Mouse (Mus musculus) megakaryocyte, embryonic 14.5 days (primary cell): ENCODE measurements around the gene Trp53rkb. TPM values are rescaled to one million over a fixed set of nuclear protein-coding genes. Genes with fewer than 3 reads are reported as not detected.

Experiments used
- H3K27me3 ChIP-seq: replicated peaks from 2 replicates; pipeline ENCODE3; 2012; ENCODE audit warnings: inconsistent platforms
- H3K36me3 ChIP-seq: replicated peaks from 2 replicates; pipeline ENCODE3; 2012; ENCODE audit warnings: low read length, inconsistent platforms, mixed read lengths
- H3K4me1 ChIP-seq: 2 replicates; pipeline ENCODE4 v1.6.1; 2012; ENCODE audit warnings: inconsistent platforms
- H3K4me3 ChIP-seq: replicated peaks from 2 replicates; pipeline ENCODE3; 2012; ENCODE audit warnings: moderate library complexity, mild to moderate bottlenecking, inconsistent platforms
- H3K9me3 ChIP-seq: 2 replicates; pipeline ENCODE4 v1.6.1; 2012; ENCODE audit warnings: inconsistent platforms
- FLI1 ChIP-seq: IDR thresholded peaks from 2 replicates; pipeline ENCODE4 v1.6.1; 2012; ENCODE audit warnings: low read length, inconsistent platforms, mixed read lengths
- GATA1 ChIP-seq: IDR thresholded peaks from 3 replicates; pipeline ENCODE4 v1.6.1; 2012; ENCODE audit warnings: mixed read lengths, low read length, inconsistent platforms, borderline replicate concordance
- polyA plus RNA-seq: library from polyadenylated mRNA; stranded (reverse); fragments of >175 nt; gene quantifications from 2 replicates; pipeline ENCODE4 v1.2.3, GENCODE M21; 2012; ENCODE audit warnings: low replicate concordance; ENCODE audit not compliant: insufficient read depth

Trp53rkb gene
- polyA plus RNA-seq, 1 experiment = 1.8 TPM

DNA sequence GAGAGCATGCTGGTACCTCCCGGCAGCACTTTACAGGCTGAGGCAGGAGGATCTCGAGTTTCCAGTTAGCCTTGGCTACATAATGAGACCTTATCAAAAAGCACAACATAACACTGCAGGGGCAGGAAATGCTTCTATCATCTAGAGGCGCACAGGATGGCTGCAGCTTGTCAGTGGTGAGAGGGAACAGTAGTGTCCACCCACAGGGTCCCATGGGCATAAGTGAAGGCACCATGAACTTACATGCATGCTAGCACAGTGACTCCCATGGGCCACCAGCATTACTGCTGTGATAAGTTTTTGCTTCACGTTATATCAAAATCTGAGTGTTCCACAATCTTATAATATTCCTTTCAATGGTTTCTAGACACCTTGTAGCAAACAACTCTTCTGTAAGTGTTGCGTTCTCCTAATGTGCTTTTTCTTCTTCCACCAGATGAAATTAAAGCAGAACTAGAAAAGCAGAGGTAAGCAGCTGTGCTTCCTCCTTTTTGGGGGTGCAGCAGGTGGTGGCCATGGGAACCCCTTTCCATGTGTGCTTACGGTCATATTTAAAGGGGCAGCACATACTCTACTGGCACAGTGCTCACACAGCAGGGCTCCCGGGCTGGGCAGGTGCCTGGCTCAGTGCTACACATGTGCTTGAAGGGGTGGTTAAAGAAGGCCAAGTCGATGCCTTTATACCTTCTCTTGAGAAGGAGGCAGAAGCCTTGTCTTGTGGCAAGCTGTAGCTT lies 34.3 kb downstream of the Trp53rkb start:
- TF ChIP-seq FLI1 (no peak), GATA1 (no peak)

DNA sequence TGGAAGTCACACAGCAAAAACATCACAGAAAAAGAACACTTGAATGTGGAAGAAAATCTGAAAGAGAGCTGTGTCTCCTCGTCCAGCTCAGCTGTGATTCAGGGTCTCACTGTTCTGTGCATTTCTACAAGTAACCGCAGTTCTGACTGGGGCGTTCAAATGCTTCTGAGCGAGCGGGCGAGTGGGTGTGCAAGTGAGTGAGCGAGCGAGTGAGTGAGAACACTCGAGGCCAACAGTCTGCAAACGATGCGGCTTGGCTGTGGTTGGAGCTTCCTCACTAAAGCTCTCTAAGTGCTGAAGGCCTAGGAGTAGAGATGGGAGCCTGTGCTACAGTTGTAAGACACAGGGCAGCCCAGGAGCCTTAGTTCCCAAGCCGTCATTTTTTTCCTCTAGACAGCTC lies 36.0 kb downstream of the Trp53rkb start:
- no peaks in the 10 kb centered on the region for H3K9me3 ChIP-seq
- no peaks in the 10 kb centered on the region for H3K27me3 ChIP-seq
- no peak overlapping the region for H3K4me3 ChIP-seq
- peaks cover 34% of the 10 kb centered on the region for H3K4me1 ChIP-seq
- peaks cover 59% of the 10 kb centered on the region for H3K36me3 ChIP-seq
- no peak for TF ChIP-seq FLI1
- no peak for TF ChIP-seq GATA1

More for the DNA sequence above, 34.3 kb downstream of the Trp53rkb start:
- H3K36me3 ChIP-seq = peaks cover 47% of the 10 kb centered on the region
- H3K4me3 ChIP-seq = no peak overlapping the region
- peaks cover 48% of the 10 kb centered on the region for H3K4me1 ChIP-seq
- no peaks in the 10 kb centered on the region for H3K9me3 ChIP-seq
- H3K27me3 ChIP-seq = no peaks in the 10 kb centered on the region

DNA sequence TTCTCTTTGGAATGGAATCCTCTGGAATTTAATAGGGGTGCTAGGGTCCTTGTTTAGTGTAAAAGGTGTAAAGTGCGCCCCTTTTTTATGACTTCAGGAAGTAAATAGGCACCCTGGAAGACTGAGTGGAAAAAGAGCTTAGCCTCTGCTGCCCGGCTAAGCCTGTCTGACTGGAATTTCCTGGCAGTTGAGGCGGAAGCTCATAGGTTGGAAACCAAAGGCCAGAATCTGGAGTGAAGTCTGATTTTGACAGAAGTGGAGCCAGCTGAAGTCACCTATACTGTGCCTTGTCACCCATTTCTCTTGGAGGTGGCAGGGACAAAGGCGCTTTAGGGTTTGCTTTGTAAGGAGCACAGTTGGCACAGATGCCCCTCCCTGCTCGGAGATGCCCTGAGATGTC lies 38.0 kb downstream of the Trp53rkb start:
- Histone ChIP-seq H3K27me3 (no peaks in the 10 kb centered on the region), H3K36me3 (peaks cover 76% of the 10 kb centered on the region)
- TF ChIP-seq GATA1 (no peak), FLI1 (no peak)

DNA sequence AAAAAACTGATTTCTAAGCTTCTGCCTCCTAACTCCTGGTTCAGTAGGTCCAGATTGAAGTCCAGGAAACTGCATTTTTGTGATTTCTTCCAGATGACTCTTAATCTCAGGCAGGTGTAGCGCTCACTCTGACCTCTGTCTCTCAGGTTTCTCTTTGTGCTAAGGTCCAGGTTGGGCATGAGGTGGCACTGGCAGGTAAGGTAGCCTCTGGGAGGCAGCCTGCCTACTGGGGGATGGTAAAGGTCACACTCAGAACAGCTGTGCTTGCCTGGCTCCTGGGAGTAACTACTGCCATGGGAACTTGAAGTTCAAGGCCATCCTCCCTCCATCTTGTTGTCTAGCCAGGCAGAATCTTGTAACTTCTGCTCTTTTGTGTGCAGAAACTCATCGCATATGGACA lies 41.8 kb downstream of the Trp53rkb start:
- peaks cover 17% of the 10 kb centered on the region for H3K4me1 ChIP-seq
- peaks cover 81% of the 10 kb centered on the region for H3K36me3 ChIP-seq
- H3K9me3 ChIP-seq = no peaks in the 10 kb centered on the region
- H3K4me3 ChIP-seq = no peak overlapping the region
- no peaks in the 10 kb centered on the region for H3K27me3 ChIP-seq
- no peak for TF ChIP-seq FLI1
- no peak for TF ChIP-seq GATA1

More for the DNA sequence above, 38.0 kb downstream of the Trp53rkb start:
- no peak overlapping the region for H3K4me3 ChIP-seq
- H3K9me3 ChIP-seq = no peaks in the 10 kb centered on the region
- peaks cover 34% of the 10 kb centered on the region for H3K4me1 ChIP-seq

DNA sequence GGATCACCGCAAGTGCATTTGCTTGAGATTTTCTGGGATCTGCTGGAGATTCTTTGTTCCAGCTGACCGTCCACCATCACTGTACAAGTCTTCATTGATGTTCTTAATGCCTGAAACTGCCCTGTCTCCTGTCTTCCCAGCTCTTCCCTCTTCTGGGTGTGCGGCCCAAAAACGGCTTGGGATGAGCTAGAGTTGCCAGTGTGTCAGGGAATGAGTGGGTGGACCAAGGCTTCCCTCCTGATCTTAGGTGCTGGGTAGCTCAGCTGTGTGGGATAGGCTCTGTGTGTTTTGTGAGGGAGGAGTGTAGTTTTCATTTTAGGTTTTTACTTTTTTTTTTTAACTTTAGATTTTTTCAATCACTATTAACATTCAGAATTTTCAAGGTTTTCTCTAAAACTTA lies 42.5 kb downstream of the Trp53rkb start:
- peaks cover 17% of the 10 kb centered on the region for H3K4me1 ChIP-seq
- TF ChIP-seq FLI1 = no peak
- TF ChIP-seq GATA1 = no peak
- no peaks in the 10 kb centered on the region for H3K27me3 ChIP-seq
- peaks cover 80% of the 10 kb centered on the region for H3K36me3 ChIP-seq
- no peak overlapping the region for H3K4me3 ChIP-seq
- no peaks in the 10 kb centered on the region for H3K9me3 ChIP-seq

DNA sequence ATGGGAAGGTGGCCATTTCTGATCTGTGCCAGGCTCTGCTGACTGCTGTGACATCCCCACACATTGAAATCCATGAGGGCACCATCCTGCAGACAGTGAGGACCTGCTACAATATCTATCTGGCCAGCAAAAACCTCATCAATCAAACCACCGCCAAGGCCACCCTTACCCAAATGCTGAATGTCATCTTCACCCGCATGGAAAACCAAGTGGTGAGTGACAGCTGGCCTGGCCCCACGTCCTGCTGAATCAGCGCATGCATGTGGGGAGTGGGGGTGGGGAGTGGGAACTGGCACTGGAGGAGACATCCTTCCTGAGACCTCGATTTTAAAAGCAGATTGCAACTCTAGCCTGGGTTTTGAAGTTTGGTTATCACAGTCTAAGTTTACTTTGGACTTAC lies 43.2 kb downstream of the Trp53rkb start:
- no peaks in the 10 kb centered on the region for H3K9me3 ChIP-seq
- H3K36me3 ChIP-seq = peaks cover 77% of the 10 kb centered on the region
- H3K27me3 ChIP-seq = no peaks in the 10 kb centered on the region
- H3K4me3 ChIP-seq = no peak overlapping the region
- no peak for TF ChIP-seq FLI1
- TF ChIP-seq GATA1 = no peak
- peaks cover 17% of the 10 kb centered on the region for H3K4me1 ChIP-seq

DNA sequence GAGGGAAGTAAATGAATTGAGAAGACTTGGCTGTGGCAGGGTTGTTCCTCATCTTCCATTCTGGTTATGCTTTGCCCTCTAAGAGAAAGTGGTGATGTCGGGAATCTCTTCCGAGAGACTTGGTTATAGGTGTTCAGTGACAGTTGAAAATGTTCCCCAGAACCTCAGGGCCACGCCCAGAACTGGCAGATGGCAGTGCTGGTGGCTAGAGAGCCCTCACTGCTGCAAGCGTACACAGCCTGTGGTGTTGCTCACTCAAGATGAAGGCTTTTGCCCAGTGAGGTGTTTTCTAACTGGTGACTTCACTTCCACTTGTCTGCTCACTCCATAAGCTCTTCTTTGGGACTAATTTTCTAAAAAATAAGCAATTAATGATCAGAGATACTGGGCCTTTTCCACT lies 49.5 kb downstream of the Trp53rkb start:
- Histone ChIP-seq H3K4me3 (no peak overlapping the region), H3K4me1 (no peaks in the 10 kb centered on the region; the same call in 1 of the 2 replicates), H3K36me3 (peaks cover 90% of the 10 kb centered on the region), H3K9me3 (no peaks in the 10 kb centered on the region), H3K27me3 (no peaks in the 10 kb centered on the region)
- no peak for TF ChIP-seq FLI1
- no peak for TF ChIP-seq GATA1

Other genes starting within 250 kb of the Trp53rkb start
- gene Prex1, start 78.7 kb upstream of the Trp53rkb start, polyA plus RNA-seq = 3.7 and 14.4 TPM in 2 replicates
- 1.4 and 1.6 TPM in 2 replicates for gene Arfgef2, start 13.1 kb downstream of the Trp53rkb start, polyA plus RNA-seq
- gene Cse1l, start 113.5 kb downstream of the Trp53rkb start, polyA plus RNA-seq = 3.6 TPM in 1 of 2 replicates, not detected in the other
- gene Stau1, start 203.8 kb downstream of the Trp53rkb start, polyA plus RNA-seq = 10.0 and 13.2 TPM in 2 replicates
- gene Ddx27, start 222.7 kb downstream of the Trp53rkb start, polyA plus RNA-seq = 26.6 and 26.8 TPM in 2 replicates